Mouse (Mus musculus) left cerebral cortex, adult 9 months (tissue): ENCODE measurements around the gene Cox19.
"Not testable (repeated sequence)": the region's sequence is repeated elsewhere in the genome, so short reads cannot be mapped to it uniquely, and the experiment has no call there.

Experiments
- DNase-seq, 2 experiments: peaks; one replicate each; pipeline ENCODE4 v3.0.0; 2022; ENCODE audit warnings: low spot score in 2 of 2

The Cox19 gene

DNA sequence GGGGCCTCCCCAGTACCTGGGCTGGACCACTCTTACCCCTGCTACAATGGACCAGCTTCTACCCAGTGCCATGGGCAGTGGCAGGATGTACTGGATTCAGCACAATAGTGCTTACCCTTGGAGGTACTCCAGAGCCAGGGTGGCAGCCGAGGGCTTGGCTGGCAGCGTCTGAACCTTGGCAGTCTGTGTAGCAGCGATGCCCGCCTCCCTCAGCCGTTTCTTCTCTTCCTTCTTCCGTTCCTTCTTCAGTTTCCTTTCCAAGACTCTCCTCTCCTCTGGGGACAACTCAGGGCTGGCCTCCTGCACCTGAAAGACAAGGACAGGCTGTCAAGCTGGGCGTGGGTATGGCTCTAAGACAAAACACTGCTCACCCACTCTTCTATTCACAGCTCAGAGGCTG is 12.6 kb upstream of the Cox19 start:
- DNase-seq = no peak

DNA sequence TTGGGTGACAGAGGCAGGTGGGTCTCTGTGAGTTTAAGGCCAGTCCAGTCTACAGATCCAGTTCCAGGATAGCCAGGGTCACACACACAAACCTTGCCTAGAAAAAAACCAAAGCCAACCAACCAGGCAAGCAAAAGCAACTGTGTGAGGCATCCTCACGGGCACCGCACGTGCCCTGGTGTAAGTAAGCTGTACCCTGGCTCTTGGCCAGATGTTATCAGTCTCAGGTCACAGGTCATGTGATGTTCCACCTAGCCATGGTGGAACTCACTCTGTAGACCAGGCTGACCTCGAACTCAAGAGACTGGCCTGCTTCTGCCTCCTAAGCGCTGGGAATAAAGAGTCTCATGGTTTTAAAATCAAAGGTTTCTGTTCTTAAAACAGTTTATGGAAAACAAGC is 8.0 kb upstream of the Cox19 start:
- DNase-seq = no peak

DNA sequence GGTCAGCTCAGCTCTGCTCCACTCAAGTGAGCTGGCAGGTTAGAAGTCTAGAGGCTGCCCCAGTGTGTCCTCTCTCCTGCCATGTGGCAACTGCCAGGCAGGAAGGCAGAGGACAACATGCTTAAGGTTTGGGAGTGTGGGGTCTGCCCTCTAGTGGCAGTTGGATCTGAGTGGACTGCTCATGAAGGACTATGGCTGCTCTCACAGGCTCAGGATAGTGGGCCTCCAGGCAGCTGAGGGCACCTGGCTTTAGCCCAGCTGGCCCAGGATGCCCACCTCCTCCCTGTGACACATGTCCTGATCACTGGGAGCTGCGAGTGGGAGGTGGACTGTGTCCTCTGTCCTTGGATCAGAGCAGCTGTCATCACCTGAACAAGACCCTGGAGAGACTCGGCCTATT is 7.4 kb upstream of the Cox19 start:
- DNase-seq = no peak

DNA sequence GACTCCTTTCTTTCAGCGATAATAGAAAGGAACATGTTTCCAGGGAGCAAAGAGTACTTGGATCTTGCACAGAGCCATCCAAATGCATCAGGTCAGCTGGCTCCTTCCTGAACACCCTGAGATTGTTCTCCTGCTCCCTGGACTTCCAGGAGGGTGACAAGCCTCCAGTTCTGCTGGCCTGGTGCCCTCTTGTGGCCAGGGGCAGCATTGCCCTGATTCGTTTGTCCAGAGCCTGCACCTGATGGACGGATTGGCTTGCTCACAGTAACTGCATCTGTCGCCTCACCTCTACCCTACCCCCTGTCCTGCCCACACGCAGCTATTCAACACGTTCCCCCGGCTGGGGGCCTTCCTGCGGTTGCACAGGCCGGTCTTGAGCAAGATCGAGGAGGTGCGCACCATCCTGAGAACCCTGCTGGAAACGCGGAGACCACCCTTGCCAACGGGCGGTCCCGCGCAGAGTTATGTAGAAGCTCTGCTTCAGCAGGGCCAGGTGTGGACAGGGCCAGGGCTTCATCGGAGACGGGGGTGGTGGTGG is 4.1 kb upstream of the Cox19 start:
- peak in 1 of 2 experiments; percentile 85 for DNase-seq

DNA sequence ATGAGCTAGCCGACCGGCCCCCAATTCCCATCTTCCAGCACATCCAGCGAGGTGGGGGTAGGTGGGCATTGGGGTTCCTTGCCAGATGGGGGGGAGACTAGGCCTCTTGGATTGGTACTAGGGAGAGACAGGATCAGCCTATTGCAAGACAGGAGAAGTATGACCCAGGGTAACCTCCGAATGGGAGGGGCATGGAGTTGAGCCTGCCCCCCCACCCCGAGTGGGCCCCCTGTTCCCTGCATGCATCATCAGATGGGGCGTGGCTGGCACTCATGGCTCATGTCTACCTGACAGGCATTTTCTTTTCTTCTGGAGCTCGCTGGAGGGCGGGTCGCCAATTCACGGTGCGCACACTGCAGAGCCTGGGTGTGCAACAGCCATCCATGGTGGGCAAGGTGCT is 2.7 kb upstream of the Cox19 start:
- no peak for DNase-seq

DNA sequence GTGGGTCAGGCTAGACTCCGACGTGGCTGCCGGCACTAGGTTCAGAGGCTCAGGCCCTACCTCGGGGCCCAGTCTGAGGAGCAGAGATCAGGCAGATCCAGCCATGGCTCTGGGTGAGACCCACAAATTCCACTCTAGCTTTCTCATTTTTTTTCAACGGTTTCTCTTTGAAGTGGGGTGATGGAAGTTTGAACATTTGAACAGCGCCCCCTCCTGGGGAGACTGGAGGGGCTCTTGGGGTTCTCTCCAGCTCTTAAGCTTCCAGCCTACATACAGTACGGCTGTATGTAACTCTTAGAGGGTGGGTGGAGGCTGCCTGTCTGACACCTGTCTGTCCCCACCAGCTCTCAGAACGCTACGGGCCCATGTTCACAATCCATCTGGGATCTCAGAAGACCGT is 2.3 kb upstream of the Cox19 start:
- DNase-seq = no peak

DNA sequence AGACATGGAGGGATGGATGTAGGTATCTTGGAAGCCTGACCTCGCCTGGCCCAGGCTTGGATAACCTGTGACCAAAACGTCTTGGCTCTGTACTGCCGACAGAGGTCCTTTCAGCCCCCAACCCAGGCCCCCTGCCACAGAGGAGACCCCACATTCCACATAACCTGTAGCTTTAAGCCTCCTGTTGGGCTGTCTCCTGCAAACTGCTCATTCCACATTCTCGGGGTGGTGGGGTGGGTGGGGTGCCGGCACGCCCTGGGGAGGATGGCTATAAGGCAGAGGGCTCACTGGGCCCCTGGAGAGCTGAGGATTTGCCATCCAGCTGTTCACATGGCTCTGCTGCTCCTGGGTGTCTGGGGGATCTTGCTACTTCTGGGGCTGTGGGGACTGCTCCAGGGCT is 1.1 kb upstream of the Cox19 start, which contains the start of gene Cyp2w1:
TSS of gene Cyp2w1 (plus strand) at position 301 of the 400 bp plus-strand sequence.
- no peak for DNase-seq

DNA sequence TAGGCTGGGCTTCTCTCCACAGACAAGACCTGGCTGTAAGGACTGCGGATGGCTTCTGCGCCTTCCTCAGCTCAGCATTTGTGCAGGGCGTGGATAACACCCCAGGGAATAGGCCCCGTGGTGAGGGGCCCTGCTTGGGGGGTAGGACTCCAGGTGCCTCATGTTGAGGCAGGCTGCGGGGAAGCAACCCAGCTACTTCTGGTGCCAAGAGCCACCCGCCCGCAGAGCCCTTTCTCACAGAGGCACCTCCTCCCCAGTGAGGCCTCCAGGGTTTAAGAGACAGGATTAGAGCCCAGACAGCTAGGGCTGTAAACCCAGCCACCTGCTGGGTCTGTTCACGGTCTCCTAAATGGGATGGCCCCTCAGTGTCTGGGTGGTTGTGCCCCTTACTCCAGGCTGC is 410 bp upstream of the Cox19 start:
- DNase-seq = no peak

DNA sequence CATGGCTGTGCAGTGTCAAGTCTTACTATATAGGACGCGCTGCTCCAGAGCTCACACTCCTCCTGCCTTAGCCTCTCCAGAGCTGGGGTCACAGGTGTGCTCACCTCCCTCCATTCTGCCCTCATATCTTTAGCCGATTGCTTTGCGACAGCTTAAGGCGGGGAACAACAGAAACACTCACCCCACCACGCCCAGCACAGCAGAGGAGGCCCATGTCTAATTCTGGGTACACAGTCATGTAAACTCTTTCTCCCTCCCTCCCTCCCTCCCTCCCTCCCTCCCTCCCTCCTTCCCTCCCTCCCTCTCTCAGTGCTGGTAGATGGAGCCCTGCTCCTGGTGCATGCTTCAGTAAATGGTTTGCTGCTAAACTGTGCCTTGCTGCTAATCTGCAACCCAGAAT is 1.5 kb downstream of the Cox19 start:
- no peak for DNase-seq

DNA sequence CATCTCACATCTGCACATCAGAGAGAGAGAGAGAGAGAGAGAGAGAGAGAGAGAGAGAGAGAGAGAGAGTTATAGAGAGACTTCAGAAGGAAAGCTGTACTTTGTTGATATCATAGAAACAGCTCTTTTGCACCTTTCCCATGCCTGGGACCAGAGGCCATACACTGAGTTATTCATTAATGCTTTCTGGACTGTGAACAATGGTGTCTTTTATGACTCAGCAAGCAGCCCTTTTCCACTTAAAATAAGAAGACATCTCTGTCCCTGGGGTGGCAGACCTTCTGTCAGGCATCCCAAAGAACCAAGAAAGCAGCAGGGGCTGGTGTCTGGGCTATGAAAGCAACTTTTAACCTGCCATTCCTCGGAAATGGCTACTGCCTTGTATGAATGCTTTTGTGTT is 4.0 kb downstream of the Cox19 start:
- no peak for DNase-seq

DNA sequence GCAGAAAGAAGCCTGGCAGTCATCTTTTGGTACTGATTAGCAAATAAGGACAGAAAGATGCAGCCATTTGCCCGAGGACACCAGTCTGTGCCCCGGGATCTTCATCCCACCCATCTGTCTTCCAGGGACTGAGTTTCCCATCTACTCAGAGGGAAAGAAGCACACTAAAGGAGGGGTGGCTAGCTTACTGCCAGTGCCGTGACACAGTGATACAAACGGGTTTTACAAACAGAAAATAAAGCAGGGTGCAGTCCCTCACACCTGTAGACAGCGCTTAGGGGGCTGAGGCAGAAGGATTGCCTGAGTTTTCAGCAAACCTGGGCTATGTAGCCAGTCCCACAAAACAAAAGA is 5.9 kb downstream of the Cox19 start:
- DNase-seq = no peak

DNA sequence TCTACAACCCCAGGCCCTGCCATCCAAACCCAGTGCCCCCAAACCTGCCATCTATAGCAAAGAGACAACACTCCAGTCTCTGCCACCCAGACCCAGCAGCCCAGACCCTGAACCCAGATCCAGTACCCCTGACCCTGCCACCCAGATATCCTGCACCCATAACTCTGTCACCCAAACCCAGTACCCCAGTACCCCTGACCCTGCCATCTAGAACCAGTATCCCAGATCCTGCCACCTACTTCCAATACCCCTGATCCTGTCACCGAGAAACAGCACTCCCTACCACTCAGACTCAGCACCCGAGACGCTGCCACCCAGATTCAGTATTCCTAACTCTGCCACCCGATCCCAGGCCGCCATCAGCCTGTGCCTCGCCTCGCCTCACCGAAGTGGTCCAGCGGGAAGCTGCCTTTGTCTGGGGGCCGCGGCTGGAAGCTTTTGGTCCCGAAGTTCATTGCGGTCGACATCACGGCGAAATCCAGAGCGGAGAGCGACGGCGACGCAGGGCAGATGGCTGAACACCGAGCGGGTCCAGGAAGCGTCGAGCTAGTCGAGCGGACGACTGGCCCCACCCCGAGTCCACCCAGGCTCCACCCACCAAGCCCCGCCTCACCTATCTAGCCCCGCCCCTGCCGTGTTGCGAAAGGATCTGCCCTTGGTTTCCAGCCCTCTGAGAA is 6.4 kb downstream of the Cox19 start:
- peak in 1 of 2 experiments; percentile 93 for DNase-seq

DNA sequence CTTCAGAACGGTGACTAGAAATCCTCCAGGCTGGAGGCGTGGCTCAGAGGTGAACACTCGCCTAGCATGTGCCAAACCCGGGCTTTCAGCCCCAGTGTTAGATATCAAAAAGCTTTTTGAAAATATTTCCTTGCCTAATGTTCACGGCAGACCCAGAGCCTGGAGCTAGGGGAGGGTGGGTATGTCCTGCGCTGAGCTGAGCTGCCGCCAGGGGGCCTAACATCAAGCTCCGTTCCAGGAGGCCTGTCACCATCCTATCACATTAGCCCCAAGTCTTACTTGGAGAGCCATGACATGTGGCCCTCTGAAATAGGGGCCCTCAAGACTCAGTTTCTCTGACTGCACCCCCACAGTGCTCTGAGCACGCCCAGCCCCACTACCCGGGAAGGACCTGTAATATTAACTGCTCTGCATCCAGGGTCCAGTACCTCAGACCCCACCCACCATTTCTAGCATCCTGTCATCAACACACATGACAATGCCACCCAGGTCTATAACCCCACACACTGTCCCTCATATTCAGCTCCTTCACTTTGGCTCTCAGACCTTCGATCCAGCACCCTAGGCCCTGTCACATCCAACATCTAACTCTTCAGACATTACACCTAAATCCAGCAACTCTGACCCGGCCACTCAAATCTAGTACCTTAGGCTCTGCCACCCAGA is 7.1 kb downstream of the Cox19 start:
- peak in 1 of 2 experiments; percentile 78 for DNase-seq

DNA sequence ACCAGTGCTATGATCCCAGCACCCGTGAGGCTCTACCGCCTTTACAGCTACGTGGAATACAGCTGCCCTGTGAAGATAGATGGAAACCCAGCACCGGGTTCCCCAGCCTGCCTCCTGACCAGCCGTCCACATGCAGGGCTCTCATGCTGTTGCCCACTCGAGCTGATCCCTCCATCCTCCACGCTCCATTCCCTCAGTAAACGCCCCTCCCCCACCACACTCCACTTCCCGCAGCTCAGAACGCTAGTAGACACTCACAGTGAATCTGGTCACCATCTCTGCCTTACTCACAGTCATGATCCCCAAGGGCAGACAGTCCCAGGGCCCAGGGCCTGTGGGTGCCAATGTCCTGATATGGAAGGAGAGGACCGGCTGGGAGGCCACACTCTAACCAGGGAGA is 12.3 kb downstream of the Cox19 start:
- DNase-seq = no peak

DNA sequence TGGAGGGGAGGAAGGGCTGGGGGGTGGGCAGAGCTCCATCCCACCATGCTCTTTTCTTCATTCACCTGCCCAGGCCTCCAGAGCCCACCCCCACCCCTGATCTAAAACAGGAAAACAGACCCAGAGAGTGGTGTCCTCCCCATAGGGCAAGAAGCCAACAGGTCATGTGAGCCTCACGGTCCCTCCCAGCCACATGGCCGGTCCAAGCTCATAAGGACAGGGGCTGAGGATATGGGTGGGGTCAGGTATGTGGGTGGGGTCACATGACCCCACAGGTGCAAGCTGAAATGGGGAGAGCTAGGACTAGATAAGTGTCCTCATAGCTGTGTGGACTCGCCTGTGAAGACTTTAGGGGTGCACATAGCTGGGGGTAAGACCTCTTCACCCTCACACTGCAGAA is 12.8 kb downstream of the Cox19 start:
- no peak for DNase-seq

DNA sequence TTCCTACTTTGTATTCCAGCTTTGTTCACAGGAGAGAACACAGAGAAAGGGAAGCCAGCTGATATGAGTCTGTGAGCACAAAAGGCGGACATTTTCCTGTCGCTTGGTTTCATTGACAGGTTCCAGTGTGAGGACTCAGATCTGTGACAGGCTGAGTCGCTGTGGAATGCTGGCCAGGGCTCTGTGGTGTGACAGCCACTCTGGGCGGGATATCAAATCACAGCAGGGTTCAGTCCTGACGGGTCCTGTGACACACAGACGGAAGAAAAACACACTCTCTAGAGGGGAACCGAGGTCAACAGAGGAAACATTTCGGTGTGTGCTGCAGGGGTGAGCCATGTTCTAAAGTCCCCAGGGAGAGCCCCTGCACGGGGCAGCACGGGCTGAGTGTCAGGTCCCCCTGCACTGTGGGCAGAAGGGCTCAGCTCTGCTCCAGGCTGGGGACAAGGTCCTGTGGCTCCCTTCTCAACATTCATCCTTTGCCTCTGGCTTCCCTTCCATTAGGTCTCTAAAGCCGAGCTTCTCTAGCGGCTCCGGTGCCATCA is 13.3 kb downstream of the Cox19 start:
- no peak for DNase-seq

DNA sequence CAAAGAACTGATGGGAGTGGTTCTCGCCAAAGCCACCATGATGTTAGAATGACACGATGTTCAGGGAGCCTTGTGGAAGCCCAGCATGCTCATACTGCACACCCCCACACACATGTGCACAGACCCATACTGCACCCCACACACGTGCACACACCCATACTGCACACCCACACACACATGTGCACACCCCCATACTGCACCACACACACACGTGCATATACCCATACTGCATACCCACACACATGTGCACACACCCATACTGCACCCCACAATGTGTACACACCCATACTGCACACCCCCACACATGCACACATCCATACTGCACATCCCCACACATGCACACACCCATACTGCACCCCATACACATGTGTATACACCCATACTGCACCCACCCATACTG is 15.6 kb downstream of the Cox19 start:
- DNase-seq = no peak

DNA sequence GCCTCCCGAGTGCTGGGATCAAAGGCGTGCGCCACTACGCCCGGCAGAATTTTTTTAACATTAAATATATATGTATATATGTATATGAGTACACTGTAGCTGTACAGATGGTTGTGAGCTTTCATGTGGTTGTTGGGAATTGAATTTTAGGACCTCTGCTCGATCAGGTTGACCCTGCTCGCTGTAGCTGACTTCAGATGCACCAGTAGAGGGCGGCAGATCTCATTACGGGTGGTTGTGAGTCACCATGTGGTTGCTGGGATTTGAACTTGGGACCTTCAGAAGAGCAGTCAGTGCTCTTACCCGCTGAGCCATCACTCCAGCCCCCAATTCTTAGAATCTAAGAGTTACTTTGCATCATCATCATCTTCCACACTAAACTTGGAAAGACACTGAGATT is 16.8 kb downstream of the Cox19 start:
- DNase-seq = not testable (repeated sequence)

DNA sequence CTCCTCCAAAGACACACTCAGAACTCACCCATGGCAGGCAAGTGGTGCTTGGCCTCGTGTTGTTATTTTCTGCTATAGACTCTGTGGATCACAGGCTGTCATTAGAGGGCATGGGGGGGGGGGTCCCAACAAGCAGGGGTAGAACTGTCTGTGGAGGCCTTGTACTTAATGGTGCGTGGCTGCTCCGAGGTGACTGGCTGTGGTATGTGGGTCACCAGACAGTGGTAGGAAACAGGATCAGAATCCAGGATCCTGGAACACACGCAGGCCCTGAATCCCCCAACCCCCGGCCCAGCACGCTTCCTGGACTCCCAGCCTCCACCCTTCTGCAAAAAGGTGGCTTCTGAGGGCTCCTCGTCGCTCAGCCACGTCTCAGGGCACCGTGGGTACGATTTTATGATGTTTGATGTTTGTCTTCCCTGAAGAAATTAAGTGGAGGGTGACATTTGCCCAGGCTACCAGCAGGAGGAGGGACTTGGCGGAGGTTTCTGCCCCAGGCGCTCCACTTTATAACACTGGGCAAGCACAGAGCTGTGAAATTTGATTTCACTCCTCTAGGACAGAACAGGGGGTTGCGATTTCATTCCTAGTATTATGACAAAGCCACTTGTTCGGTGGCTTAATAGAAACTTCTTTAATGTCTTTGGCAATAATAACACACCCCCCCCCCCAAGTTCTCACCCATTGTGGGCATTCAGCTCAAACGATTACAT is 17.8 kb downstream of the Cox19 start:
- DNase-seq = no peak

DNA sequence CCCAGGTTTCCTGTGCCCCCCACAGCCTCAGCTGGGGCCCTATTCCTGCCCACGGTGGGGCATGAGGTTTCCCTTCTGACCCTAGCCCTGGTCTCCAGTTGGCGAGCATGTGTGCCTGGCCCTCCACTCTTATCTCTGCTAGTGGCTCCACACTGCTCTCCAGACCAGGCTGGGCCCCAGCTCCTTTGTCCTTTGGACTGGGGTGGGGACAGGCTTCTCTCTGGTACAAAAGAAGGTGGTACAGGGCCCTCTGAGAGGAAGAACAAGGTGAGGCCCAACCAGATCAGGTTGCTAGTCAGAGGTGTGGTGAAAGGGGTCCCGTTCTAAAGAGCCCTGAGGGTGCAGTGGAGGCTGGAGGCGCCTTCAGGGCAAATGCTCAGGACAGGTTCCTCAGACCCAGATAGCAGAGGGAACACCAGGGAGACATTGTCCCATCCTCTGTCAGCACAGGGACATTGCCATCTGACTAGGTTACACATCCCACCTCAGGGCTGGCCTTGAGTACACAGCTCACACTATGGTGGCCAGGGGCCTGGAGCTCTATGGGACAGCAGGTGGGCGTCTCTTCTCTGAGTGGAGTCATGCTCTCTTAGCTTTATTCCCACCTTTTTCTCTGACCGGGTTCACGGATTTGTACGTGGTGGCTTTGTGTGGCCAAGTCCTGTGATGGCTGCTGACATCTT is 18.5 kb downstream of the Cox19 start:
- DNase-seq = no peak

DNA sequence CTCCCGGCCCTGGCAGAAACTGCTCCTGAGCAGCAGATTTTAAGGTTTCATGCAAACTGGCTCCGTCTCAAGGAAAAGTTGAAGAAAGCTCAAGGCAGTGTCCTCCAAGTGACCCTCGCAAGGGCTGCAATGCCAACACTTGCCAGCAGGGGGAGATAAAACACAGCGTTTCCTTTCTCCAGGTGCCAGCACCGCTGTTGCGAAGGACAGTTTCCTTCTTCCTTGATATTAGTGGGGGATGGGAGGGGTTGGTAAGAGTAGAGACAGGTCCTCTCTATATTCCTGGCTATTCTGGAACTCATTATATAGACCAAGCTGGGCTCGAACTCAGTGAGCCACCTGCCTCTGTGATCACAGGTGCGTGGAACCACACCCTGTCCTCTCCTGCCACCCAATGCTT is 19.5 kb downstream of the Cox19 start:
- DNase-seq = peak in 1 of 2 experiments; percentile 78

DNA sequence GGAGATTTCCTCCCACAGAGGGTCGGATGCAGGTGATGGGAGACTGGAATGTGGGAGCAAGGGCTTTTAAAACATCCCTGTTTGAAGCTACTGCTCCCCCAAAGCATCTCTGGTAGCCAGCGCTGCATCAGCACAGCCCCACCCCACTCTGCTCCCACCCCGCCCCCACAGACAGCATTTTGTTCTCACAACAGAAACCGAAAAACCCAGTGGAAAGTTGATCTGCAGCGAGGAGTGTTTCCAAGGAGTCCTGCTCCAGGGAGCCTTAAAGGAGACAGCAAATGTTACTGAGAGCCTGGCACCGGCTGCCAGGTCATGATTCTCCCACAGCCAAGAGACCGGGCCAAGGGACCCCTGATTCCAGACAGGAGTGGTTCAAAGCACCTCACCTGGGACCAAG is 20.5 kb downstream of the Cox19 start:
- no peak for DNase-seq
